Mouse (Mus musculus) right cerebral cortex, adult 18-20 months (tissue): ENCODE measurements around the gene Stxbp5.
"Not testable (repeated sequence)": the region's sequence is repeated elsewhere in the genome, so short reads cannot be mapped to it uniquely, and the experiment has no call there.

ENCODE experiments used
- DNase-seq: peaks from one replicate; pipeline ENCODE4 v3.0.0; 2022; ENCODE audit warnings: mixed read lengths

Stxbp5 gene

DNA sequence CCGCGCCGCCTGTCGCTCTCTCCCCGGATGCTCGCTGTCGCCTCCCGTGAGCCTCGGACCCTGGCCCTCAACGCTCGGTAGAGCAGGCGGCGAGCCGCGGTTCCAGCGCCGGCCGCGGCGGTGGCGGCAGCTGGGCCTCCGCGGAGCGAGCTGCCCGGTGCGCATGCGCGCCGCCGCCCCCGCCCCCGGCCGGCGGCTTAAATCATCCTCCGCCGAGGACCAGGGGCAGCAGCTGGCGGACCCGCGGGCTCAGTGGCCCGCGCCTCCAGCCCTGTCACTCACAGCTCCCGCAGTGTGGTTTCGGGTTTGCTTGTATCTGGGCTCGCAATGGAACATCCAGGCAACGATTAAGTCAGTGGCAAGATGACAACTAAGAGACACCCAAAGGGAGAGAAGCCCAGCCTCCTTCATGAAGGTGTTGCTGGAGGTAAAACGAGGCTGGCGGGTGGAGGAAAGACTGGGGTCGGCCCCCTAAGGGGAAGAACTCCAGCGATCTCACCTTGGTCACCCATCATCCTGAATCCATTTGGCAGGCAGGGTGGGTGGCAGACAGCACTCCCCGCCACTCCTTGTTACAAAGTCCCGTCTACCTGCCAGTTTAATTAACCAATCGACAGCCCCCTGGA is at the start of gene Stxbp5:
Gene Stxbp5 (minus strand): TSS at position 9 of the 626 bp plus-strand sequence.
- peak; percentile 84 for DNase-seq

DNA sequence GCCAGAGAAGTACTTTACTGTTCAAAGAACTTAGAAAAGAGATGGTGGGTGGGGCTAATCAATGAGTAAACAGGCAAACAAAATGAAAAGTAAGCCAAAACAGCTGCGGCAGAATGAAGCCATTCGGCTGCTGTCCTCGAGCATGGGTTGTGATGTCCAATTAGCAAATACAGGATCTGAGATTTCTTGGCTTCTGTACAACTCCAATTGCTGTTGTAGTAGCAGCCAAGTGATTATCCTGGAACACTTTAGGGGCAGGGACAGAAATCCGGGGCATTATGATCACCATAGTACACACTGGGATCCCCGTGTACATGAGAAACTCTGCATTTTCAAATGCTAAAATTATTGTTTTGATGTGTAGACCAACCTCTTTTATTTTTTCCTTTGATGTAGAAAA is 11.5 kb upstream of the Stxbp5 start:
- DNase-seq = no peak

DNA sequence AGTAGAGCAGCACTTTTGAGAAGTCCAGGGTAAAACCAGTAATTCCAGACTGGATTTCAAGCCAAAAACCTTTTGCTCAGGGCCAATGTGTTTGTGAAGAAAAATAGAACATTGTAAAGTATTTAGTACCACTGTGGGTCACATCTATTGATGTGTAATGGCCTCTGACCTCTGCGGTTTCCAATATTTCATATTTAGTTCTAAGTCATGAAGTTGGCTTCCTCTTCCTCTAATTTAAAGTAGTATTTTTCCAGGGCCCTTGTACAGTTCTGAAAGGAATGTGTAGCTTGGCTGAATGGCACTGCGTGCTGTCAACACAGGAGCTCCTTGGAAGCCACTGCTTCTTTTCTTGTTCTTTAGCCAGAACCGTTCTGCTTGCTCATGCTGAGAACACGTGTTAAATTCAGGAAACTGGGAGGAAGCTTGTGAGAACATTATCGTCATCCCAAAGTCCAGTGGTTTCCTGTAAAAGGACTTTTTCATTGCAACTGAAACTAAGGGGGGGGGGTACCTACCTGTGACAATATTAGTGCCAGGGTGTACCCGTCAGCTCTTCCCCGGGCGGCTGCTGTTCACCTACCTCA is 7.1 kb upstream of the Stxbp5 start:
- DNase-seq = no peak

DNA sequence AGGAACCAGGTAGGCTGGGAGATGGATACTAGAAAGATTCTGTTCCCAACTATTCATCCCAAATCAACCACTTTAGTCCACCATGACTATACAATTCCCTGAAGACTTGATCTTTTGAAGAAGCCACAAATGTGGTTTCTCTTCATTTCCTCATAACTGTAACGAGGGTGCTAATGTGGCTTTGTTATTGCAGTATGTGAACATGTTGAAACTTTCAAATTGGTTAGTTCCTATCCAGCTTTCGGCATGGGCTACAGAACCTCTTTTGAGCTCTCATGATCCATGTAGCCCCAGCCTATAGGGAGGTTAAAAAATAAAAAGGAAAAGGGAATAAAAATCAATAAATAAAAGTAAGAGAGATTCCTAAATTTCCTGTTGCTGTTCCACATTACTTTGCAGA is 6.6 kb upstream of the Stxbp5 start:
- no peak for DNase-seq

DNA sequence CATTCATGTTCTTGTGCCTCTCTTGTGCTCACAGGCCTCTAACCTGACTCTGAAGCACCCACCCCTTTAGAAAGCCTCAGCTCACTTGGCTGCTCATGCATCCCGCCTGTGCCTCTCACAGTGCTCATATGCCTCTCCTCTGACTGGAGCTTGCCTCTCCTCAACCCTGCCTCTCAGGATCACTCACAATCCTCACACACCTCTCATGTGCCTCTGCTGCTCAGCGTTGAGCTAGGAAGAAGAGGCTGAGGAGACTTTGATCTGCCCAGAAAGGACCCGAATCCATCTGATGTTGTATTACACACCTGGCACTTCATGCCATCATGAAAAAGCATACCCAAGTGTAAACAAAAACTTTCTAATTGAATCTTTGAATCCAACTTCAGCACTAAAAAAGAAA is 5.3 kb upstream of the Stxbp5 start:
- DNase-seq = no peak

DNA sequence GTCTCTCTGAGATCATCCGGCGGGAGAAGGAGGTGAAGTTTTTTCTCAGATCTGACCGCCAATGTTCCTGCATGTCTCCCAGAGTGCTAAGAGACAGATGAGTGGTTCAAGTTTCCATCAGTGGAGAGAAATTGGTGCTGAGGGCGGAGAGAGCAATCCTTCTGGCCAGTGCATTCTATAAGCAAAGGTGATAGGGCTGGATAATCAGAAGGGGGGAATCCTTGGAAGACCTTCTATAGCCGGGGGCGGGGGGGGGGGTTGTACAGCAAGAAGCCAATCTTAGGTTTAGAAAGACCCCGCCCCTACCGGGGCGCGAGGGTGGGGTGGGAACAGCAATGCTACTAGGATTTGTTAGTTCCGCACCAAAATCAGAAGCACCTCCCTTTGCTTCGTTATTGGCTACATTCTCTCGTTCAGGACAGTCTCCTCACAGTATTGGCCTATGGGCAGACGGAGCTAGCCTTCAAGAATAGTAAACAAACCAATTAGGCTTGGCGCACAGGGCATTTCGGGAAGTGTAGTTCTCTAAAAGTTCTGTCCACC is 889 bp upstream of the Stxbp5 start:
- peak; percentile 93 for DNase-seq

DNA sequence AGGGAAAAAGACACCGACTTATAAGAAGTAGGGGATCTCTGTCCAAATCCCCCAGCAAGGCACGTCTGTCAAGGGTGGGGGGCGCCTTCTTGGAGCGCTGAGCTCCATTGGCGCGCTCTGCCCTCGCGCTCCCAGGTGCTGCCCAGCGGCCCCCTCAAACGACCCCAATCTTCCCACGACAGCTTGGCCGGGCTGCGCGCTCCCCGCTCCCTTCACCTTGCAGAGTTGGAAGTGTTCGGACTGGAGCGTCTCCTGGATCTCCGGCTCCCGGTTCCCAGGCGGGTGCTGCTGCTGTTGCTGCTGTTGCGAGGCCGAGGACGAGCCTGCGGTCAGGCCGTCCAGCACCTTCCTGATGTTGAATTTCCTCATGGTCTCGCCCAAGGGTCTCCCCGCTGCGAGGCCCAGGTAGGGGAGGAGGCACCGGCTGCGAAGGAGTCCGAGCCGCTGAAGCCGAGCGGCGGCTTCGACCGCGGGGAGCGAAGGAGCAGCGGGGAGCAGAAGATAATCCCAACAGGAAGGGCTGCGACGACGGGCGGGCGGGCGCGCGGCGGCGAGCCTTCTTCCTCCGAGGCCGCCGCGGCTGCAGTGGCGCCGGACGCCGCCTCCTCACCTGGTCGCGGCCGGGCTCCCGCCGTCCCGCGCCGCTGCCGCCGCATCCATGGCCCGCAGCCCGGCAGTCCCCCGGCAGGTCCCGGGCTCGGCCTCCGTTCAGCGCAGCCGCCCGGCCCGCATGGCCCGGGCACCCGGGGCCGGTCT is 386 bp downstream of the Stxbp5 start:
- DNase-seq = peak; percentile 35

DNA sequence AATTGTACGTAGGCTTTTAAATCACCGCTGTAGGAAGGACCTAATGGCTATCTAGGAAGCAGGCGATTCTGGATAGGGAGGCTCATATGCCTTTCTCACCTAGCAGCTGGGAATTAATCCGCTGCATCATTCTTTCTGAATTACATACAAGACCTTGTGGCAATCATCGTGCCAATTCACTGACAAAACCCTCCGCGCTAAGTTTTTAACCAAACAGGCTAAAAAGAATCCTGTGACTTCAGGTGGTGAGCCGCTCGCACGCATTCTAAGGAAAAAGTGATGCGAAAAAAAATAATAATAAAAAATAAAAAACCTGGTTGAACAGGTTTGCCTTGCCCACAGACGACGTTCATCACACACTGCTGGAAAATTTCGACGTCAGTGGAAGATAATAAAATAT is 1.1 kb downstream of the Stxbp5 start:
- DNase-seq = peak; percentile 37

DNA sequence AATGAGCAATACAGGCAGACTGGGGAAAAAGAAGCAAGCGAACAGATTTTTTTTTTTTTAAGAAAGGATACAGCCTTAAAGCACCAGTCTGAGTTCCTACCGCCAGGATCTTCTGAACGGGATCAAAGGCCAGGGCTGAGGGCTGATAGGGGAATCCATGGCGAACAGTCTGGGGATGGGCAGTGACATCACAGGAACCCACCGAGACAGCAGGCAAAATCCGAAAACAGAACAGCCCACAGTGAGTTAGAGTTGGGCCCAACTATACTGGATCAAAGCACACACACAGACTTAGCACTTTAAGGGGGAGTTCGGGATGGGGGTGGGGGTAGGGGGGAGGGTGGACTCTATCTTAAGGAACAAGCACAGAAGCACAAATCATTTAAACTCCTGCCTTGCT is 1.8 kb downstream of the Stxbp5 start:
- DNase-seq = no peak

DNA sequence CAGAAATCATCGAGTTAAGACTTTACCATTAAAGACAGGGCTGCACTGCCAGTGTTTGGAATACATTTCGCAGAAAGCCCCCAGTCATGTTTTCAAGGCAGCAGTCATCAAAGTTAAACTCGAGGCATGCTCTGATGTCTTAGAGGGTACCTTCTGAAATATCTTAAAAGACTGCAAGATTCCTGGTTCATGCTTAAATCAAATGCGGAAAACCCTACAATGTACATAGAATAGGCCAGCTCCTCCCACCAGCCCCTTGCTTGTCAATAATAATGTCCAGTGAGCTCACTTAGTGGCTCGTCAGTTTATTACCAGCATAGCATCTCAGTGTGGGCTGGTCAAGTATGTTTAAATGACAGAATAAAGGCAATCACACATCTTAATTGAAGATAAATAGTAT is 3.0 kb downstream of the Stxbp5 start:
- no peak for DNase-seq

DNA sequence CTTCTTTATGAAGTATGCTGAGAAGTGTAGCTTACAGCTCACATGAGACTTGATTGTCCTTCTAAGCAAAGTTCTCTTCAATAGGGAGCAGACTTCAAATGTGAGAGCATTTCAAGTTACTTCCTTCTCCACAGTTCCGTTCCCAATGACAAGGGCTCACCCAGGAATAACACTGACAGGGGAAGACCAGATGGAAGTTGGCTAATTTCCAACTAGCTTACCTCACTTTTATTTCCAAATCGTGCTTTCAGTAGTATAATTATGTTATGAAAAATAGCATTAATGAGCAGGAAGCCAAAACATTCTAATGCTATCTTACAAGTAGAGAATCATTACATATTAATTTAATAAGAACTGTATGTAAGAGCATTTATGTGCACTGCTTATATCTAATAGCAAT is 7.3 kb downstream of the Stxbp5 start:
- no peak for DNase-seq

DNA sequence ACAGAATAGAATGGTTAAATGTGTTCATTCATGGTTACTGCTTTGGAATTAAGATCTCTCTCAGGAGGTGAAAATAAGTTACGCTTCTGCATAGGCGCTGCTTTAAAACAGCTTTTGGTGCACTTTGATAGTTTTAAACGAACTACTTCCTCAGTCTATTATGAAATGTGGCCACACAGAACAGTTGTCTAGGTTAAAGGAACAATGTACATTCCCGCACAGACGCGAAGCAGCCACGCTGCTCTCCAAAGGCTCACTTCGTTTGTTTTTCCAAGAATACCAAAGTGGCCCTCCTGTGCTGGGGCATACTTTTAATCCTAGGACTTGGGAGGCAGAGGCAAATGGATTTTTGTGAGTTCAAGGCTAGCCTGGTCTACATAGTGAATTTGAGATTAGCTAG is 11.2 kb downstream of the Stxbp5 start:
- no peak for DNase-seq

DNA sequence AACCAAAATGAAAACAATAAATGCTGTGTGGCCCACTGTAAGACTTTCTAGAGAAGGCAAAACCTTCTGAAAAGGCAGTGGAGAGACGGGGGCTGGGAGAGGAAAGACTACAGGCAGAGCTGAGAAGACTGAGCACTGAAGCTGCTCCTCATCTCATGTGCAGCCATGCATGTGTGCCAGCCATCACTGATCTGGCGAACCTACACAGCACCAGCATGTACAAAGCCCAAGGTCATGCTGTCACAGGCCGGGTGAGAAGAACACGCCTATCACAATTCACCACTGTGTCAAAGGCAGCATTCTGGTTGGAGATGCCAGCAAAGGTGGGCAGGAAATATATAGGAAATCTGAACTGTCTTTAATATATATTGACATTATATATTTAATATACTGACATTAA is 12.2 kb downstream of the Stxbp5 start:
- no peak for DNase-seq

DNA sequence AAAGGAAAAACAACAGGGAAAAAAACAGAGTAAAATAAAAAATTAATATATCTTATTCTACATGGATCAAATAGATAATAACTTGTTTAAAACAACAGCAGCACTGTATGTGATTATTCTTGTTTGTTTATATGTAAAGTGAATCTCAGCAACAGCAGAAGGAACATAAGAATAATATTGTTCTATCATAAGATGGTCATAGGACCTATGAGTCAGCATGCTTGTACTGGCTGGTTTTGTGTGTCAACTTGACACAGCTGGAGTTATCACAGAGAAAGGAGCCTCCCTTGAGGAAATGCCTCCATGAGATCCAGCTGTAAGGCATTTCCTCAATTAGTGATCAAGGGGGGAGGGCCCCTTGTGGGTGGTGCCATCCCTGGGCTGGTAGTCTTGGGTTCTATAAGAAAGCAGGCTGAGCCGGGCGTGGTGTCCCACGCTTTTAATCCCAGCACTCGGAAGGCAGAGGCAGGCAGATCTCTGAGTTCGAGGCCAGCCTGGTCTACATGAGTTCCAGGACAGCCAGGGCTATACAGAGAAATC is 19.0 kb downstream of the Stxbp5 start:
- DNase-seq = not testable (repeated sequence)

DNA sequence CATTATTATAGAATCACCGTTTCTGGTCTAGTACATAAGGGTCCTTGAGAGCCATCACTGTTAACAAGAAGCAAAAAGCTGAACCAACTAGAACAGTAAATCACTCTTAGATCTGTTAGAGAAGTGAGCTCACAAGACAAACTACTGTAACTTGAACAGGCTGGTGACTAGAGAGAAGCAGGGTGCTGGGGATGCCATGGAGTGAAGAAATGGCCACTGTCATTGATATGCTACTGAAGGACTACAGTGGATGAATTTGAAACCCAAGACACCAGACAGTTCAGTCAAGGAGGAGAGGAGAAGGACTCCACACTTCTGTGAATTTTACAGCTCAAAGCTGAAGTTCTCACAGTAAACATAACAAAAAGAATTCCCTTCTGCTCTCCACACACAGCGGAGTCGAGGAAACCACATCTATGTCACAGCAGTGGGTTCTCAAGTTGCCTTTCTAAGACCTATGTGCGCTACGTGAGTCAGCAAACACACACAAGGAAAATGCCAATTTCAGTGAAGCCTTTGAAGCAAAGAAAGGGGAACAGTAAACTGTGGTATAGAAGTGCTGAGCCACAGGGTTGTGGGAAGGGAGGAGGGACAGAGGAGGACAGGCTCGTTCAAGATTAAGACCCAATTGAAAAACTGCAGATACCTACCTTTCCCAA is 20.7 kb downstream of the Stxbp5 start:
- DNase-seq = no peak

DNA sequence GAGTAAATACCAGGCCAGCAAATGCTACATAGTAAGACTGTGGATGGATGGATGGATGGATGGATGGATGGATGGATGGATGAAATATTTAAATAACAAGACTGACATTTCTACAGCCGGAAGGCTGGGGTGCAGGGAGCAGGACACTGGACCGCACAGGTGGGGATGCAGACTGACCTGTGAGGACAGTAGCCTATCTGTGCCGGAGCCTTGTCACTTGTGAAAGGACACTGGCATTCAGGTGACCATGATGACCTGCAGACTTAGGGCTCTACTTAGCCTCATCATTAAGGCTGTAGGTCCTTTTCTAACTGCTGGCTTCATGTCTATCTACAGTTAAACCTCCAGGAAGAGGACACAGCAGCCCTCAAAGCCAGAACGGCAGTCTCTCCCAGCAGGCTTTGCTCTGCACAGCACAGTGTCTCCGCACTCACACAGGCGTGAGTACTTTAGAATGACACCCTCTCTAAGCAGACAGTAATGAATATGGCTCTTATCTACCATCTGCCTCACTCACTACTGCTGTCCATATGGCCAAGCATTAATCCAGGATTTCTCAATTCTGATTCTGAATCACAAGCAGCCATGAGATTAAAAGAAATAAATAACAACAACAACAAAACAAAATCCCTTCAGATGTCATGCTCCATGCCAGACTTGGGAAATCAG is 21.9 kb downstream of the Stxbp5 start:
- DNase-seq = no peak

DNA sequence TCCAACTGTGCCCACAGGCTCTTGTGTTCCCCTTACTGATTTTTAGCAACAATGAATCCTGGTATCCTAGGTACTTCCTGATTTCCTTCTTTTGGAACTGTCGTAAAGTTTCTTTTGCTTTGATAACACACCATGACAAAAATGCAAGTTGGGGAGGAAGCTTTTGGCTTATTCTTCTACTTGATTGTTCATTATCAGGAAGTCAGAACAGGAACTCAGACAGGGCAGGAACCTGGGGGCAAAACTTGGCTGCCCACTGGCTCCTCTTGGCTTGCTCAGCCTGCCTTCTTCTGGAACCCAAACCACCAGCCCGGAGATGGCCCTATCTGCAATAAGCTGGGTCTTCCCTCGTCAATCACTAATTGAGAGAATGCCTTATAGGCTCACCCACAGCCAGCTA is 25.0 kb downstream of the Stxbp5 start:
- DNase-seq = no peak

DNA sequence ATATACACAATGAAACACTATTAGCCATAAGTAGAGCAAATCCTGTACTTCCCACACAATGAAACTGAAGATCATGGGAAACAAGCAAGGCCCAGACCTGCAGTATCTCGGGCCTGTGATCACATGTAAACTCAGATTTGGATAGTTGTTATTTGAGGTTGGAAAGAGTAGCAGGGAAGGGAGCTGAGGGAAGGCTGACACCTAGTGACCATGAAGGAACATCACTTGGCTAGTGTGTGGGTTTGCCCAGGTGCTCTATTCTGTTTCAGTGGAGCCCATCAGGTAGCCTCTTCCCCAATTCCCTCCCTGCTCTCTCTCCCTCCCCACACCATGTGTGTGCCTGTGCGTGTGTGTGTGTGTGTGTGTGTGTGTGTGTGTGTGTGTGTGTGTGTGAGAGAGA is 28.7 kb downstream of the Stxbp5 start:
- no peak for DNase-seq

DNA sequence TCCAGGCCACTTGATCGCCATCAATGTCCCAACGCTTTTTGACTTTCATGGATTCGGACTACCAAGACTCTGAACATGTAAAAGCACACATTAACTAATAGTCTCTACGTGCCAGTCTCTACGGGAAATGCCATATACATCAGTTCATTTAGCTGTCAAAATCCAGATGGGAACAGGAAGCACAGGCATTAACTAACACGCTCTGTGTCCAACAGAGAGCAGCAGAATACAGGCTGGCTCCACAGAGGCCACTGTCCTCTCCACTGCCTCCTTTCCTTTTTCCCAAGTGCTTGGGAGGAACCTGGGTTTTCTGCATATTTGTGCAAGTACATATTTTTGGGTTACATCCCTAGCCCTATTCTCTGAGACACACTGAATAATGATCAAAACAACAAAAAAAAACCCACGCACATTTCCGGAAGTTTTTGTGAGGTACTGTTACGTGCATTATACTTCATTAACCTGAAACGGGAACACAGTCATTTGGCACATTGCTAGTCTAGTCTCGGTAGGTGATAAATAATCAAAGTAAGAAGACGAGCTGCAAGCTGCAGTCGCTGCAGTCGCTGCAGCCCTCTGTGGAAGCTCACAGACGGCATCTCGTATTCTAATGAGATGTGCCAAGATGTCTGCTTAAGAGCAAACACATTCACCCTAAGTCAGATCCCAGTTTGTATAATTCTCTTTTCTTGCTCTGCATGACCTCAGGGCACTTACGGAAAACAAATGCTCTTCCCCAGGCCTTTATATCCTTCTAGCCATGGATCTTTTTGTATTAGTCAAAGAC is 33.9 kb downstream of the Stxbp5 start:
- DNase-seq = no peak

DNA sequence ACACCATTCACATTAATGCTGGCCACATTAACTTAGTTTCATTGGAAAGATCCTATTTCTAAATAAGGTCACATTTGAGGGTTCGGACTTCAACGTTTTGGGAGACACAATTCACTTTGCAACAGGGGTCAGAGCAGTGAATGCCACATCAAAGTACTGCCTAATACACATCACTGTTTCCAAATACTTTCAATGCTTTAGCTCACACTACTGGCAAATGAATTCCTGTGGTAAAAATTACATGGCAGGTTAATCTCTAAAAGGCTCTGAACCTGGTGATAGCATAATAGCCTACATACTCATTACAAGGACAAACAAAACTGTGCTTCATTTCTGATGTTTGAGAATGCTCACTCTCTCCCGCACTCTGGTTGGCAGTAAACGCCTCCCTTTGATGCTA is 40.9 kb downstream of the Stxbp5 start:
- no peak for DNase-seq

DNA sequence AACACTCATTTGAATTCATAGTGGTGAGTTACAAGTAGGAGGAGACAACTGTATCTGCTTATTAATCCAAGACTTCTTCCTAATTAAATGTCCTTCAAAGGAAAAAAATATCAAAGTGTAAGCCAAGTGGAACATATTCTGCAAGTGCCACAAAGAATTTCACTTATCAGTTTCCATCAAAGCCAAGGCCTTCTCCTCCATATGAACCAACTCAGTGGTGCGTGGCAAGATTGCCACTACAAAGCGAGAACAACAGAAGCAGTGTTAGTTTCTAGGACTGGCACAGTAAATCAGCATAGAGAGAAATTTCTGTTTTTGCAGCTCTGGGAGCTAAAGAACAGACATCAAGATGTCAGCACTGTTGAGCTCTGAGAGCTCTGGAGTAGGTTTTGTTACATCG is 41.4 kb downstream of the Stxbp5 start:
- no peak for DNase-seq

DNA sequence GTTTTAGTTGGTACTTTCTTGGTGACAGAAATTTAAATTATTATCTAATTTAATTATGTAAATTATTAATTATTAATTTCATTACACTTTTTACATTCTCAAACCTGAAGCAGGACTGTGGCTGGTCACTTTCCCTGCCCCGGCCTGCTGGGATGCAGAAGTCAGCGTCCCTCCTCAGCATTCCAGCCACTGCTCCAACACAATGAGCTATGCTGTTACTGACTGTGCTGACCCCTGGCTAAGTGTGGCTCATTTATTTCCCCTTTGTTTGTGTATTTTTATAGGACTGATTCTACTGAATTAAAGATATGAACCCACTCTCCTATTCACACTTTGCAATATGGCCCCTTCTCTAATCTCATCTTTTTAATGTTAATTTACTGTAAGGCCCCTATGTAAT is 43.0 kb downstream of the Stxbp5 start:
- no peak for DNase-seq
